Mouse (Mus musculus) midbrain, embryonic 14.5 days (tissue): ENCODE results near the gene Tef. TPM values are rescaled to one million over a fixed set of nuclear protein-coding genes. Genes with fewer than 3 reads are reported as not detected.

Source experiments
- ATAC-seq: fragments of 200-750 bp; cut with Nextera tagmentation; 2 replicates; pipeline ENCODE4 v1.8.0; 2017; ENCODE audit warnings: moderate number of reproducible peaks, moderate library complexity; ENCODE audit not compliant: low FRiP score, low TSS enrichment
- DNase-seq: peaks from one replicate; pipeline ENCODE4 v3.0.0-alpha.2; 2015
- H3K27ac ChIP-seq: fragments of 300-500 bp; sonication (generic); replicated peaks from 2 replicates; pipeline ENCODE4 v1.5.1; 2014; ENCODE audit warnings: mild to moderate bottlenecking, low read depth, low read length, moderate library complexity
- H3K27me3 ChIP-seq: fragments of 300-500 bp; sonication (generic); 2 replicates; pipeline ENCODE4 v1.6.1; 2014; ENCODE audit warnings: low read length, control low read depth, mixed read lengths; ENCODE audit not compliant: control insufficient read depth, insufficient read depth
- H3K36me3 ChIP-seq: fragments of 300-500 bp; sonication (generic); 2 replicates; pipeline ENCODE4 v1.6.1; 2014; ENCODE audit warnings: low read length, control low read depth; ENCODE audit not compliant: control insufficient read depth, insufficient read depth
- H3K4me1 ChIP-seq: fragments of 300-500 bp; sonication (generic); 2 replicates; pipeline ENCODE4 v1.6.1; 2014; ENCODE audit warnings: mild to moderate bottlenecking, antibody characterized with exemption, low read length, control low read depth; ENCODE audit not compliant: control insufficient read depth, insufficient read depth
- H3K4me2 ChIP-seq: fragments of 300-500 bp; sonication (generic); 2 replicates; pipeline ENCODE4 v1.6.1; 2014; ENCODE audit warnings: mild to moderate bottlenecking, low read length, moderate library complexity
- H3K4me3 ChIP-seq: fragments of 300-500 bp; sonication (generic); replicated peaks from 2 replicates; pipeline ENCODE4 v1.5.1; 2014; ENCODE audit warnings: low read depth, low read length
- H3K9ac ChIP-seq: fragments of 300-500 bp; sonication (generic); replicated peaks from 2 replicates; pipeline ENCODE4 v1.6.1; 2014; ENCODE audit warnings: mild to moderate bottlenecking, low read length, moderate library complexity
- H3K9me3 ChIP-seq: fragments of 300-500 bp; sonication (generic); 2 replicates; pipeline ENCODE4 v1.6.1; 2016; ENCODE audit warnings: low read length, control low read depth, mixed read lengths; ENCODE audit not compliant: control insufficient read depth
- WGBS: fragments of 180-500 bp; shearing (Covaris S2); extraction: QIAGEN DNeasy Blood & Tissue Kit; methylation state at CpG from one replicate; pipeline ENCODE4 v1.1.7; 2014; 5-methylcytosine and 5-hydroxymethylcytosine counted together
- polyA plus RNA-seq: library from polyadenylated mRNA; unstranded; fragments of >200 nt; fragmentation: Nextera tagmentation; extraction: Ambion mirVana; gene quantifications from 2 replicates; pipeline ENCODE4 v1.2.1, GENCODE M21; 2014

Tef gene
- polyA plus RNA-seq = 12.9 and 19.6 TPM in 2 replicates

- peak within 1 kb of the TSS; percentile 17 for H3K4me3 ChIP-seq
- no peaks in the 10 kb centered on the region for H3K27me3 ChIP-seq
- DNase-seq (peak; percentile 95), ATAC-seq (peak; percentile 95)
- H3K36me3 ChIP-seq = 0 out of 2 replicates have a peak, but pooled peaks cover 3% of the 10 kb centered on the region
- H3K4me2 ChIP-seq = peak within 1 kb of the TSS; percentile 50
- H3K9me3 ChIP-seq = no peaks in the 10 kb centered on the region
- H3K27ac ChIP-seq = peak within 1 kb of the TSS; percentile 66
- H3K9ac ChIP-seq = no peak within 1 kb of the TSS; the same call in 1 of the 2 replicates
- peaks cover 15% of the 10 kb centered on the region for H3K4me1 ChIP-seq
- WGBS = 27% methylated on average over 19 of the region's 19 CpGs
These were observed at the start of gene Tef for GRCm38 (mm10) chr15:81802001-81802890. Gene Tef (plus strand): TSS chr15:81802421.

- H3K4me1 ChIP-seq = no peaks in the 10 kb centered on the region
- H3K27ac ChIP-seq = no peak overlapping the region
- peaks cover 16% of the 10 kb centered on the region; the same call in 1 of the 2 replicates for H3K36me3 ChIP-seq
- no peak overlapping the region for H3K4me3 ChIP-seq
- no peak overlapping the region for H3K4me2 ChIP-seq
- no peaks in the 10 kb centered on the region for H3K27me3 ChIP-seq
- 93% methylated on average over 9 of the region's 9 CpGs for WGBS
- no peak overlapping the region for H3K9ac ChIP-seq
- DNase-seq (no peak), ATAC-seq (no peak)
- no peaks in the 10 kb centered on the region for H3K9me3 ChIP-seq
These were observed 48.6 kb upstream of the Tef start for GRCm38 (mm10) chr15:81753669-81754068.

DNA sequence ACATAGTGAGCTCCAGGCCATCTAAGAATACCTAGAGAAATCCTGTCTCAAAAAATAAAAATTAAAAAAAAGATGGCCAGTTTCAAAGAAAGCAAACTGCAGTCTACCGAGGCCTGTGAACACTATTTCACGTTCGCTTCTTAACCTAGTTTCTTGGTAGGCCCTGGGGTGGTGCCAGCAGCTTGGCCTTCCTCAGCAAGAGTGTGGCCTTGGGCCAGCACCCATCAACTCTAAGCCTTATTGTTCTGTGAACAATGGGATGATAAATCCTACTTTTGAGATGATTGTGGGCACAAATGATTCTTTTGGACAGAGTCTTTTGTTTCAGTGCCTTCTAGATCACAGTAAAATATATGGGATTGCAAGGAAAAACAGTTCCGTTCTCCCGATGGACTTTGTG is 43.5 kb upstream of the Tef start:
- Histone ChIP-seq H3K4me1 (no peaks in the 10 kb centered on the region), H3K27ac (no peak overlapping the region), H3K9ac (no peak overlapping the region), H3K27me3 (no peaks in the 10 kb centered on the region), H3K36me3 (peaks cover 14% of the 10 kb centered on the region; the same call in 1 of the 2 replicates), H3K9me3 (no peaks in the 10 kb centered on the region), H3K4me2 (no peak overlapping the region), H3K4me3 (no peak overlapping the region)
- ATAC-seq = no peak
- no peak for DNase-seq
- 92% methylated on average over 5 of the region's 5 CpGs for WGBS

- ATAC-seq = no peak
- no peak overlapping the region for H3K9ac ChIP-seq
- H3K9me3 ChIP-seq = no peaks in the 10 kb centered on the region
- H3K36me3 ChIP-seq = peaks cover 14% of the 10 kb centered on the region; the same call in 1 of the 2 replicates
- no peak overlapping the region for H3K4me2 ChIP-seq
- no peak overlapping the region for H3K4me3 ChIP-seq
- 95% methylated on average over 3 of the region's 3 CpGs for WGBS
- H3K4me1 ChIP-seq = no peaks in the 10 kb centered on the region
- H3K27ac ChIP-seq = no peak overlapping the region
- no peak for DNase-seq
- H3K27me3 ChIP-seq = no peaks in the 10 kb centered on the region
These were observed 42.7 kb upstream of the Tef start for GRCm38 (mm10) chr15:81759542-81759941.

DNA sequence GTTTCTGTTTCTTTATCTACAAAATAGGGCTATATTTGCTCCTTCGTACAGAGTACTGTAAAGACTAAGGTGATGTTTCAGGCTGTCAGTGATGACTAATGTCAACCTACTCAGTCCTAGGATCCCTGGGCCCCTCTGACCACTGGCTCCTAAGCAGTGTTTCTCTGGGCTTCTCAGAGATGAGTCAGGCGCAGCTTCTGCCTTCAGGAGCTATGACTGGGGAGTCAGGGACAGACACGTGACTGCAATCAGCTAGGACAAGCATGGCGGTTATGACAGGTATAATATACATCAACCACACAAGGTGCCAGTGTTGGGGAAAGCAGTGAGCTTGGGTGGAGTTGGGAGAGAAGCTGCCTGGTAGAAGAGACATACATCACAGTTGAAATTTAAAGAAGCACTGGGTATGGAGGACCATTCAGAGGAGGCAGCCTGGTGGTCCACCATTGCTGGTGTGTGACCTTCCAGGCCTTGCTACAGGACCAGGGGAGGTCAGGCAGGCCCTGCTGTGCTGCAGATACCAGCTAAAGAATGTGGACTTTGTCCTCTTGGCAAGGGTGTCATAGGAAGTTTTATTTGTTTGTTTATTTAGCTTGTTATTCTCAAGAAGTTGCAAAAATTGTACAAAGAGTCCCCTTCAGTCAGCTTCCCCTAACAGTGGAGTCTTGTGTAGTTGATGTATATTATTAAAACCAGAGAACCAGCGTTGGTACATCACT is 41.7 kb upstream of the Tef start:
- H3K36me3 ChIP-seq = peaks cover 6% of the 10 kb centered on the region; the same call in 1 of the 2 replicates
- no peaks in the 10 kb centered on the region for H3K9me3 ChIP-seq
- DNase-seq (no peak), ATAC-seq (no peak)
- H3K4me2 ChIP-seq = no peak overlapping the region
- no peak overlapping the region for H3K9ac ChIP-seq
- H3K27me3 ChIP-seq = no peaks in the 10 kb centered on the region
- H3K4me1 ChIP-seq = no peaks in the 10 kb centered on the region
- H3K4me3 ChIP-seq = no peak overlapping the region
- 95% methylated on average over 5 of the region's 5 CpGs for WGBS
- no peak overlapping the region for H3K27ac ChIP-seq

DNA sequence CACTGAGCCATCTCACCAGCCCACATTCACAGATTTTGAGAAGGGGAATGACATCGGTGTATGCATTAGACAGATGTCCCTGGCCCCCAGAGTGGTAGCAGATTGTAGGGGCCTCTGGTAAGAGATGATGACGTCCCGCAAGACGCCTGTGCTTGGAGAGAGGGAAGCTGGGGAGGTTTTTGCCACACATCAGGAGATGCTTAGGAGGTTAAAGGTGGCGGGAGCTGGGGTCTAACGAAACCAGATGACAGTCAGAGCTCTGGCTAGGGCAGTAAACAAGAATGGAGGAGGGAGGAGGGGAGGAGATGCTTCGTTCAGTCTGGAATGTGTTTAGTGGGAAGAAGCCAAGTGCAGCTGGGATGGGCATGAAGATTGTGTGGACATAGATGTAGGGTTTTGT is 40.8 kb upstream of the Tef start:
- H3K4me1 ChIP-seq = no peaks in the 10 kb centered on the region
- H3K4me3 ChIP-seq = no peak overlapping the region
- 94% methylated on average over 7 of the region's 7 CpGs for WGBS
- H3K36me3 ChIP-seq = 0 out of 2 replicates have a peak, but pooled peaks cover 3% of the 10 kb centered on the region
- H3K27me3 ChIP-seq = no peaks in the 10 kb centered on the region
- H3K4me2 ChIP-seq = no peak overlapping the region
- DNase-seq = no peak
- no peak overlapping the region for H3K9ac ChIP-seq
- no peak for ATAC-seq
- no peaks in the 10 kb centered on the region for H3K9me3 ChIP-seq
- H3K27ac ChIP-seq = no peak overlapping the region

- Histone ChIP-seq H3K9me3 (no peaks in the 10 kb centered on the region), H3K27ac (no peak overlapping the region), H3K4me2 (no peak overlapping the region), H3K36me3 (0 out of 2 replicates have a peak, but pooled peaks cover 3% of the 10 kb centered on the region), H3K27me3 (no peaks in the 10 kb centered on the region), H3K4me3 (no peak overlapping the region), H3K4me1 (no peaks in the 10 kb centered on the region), H3K9ac (no peak overlapping the region)
- 88% methylated on average over 3 of the region's 3 CpGs for WGBS
- DNase-seq (no peak), ATAC-seq (no peak)
These were observed 40.3 kb upstream of the Tef start for GRCm38 (mm10) chr15:81761959-81762358.

GRCm38 (mm10) chr15:81764573-81764972 is 37.6 kb upstream of the Tef start:
- Histone ChIP-seq H3K4me3 (no peak overlapping the region), H3K27me3 (no peaks in the 10 kb centered on the region), H3K4me2 (no peak overlapping the region), H3K36me3 (peaks cover 16% of the 10 kb centered on the region), H3K27ac (no peak overlapping the region), H3K9ac (no peak overlapping the region), H3K9me3 (no peaks in the 10 kb centered on the region), H3K4me1 (no peaks in the 10 kb centered on the region)
- no peak for DNase-seq
- no peak for ATAC-seq
- 91% methylated on average over 6 of the region's 6 CpGs for WGBS
